Mouse (Mus musculus) gastrocnemius, postnatal 25 days (tissue): ENCODE results near the gene Fanca. TPM values are rescaled to one million over a fixed set of nuclear protein-coding genes. Genes with fewer than 3 reads are reported as not detected.
"Not testable (repeated sequence)": the region's sequence is repeated elsewhere in the genome, so short reads cannot be mapped to it uniquely, and the experiment has no call there.

Experiments used
- DNase-seq: peaks from one replicate; pipeline ENCODE4 v3.0.0; 2022
- total RNA-seq, 2 experiments: library from RNA; stranded (reverse); gene quantifications; 1 replicate in 1 of 2; 2 replicates in 1 of 2; pipeline ENCODE4 v1.2.3; 2021

Fanca gene
- total RNA-seq, 2 experiments from 2014 or later, result 0.51 to 1.3 TPM

- no peak for DNase-seq
These were observed 47.2 kb downstream of the Fanca start for GRCm38 (mm10) chr8:123271147-123271546.

- no peak for DNase-seq
These were observed 50.3 kb downstream of the Fanca start for GRCm38 (mm10) chr8:123267926-123268656.

DNA sequence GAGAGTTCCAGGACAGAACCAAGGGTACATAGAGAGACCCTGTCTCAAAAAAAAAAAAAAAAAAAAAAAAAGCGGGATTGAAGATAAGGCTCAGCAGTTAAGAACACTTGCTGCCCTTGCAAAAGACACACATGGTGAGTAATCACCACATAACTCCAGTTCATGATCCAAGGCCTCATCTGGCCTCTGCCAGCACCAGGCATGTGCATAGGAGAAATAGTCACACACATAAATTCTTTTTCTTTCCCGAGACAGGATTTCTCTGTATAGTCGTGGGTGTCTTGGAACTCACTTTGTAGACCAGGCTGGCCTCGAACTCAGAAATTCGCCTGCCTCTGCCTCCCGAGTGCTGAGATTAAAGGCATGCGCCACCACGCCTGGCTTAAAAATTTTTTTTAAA is 60.8 kb downstream of the Fanca start:
- DNase-seq, result not testable (repeated sequence)

- no peak for DNase-seq
These were observed 61.3 kb downstream of the Fanca start for GRCm38 (mm10) chr8:123257114-123257513.

DNA sequence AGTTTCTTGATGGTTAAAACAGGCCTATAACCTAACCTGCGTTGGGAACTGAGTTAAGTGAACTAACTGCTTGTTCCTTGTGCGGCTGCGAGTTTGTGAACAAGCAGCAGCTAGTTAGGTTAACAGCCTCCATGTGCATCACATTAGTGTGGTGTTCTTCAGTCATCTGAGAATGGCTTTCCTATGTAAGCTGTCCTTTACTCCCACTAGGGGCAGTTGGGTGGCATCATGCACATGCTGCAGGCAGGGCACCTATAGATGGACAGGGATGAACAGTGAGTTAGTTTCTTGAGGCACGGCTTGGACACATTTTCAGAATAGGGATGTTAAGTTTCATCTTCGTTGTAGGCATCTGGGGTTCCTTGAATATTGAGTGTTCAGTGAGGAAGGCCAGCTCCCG is 63.2 kb downstream of the Fanca start:
- DNase-seq, result no peak

GRCm38 (mm10) chr8:123254099-123254885 is 64.1 kb downstream of the Fanca start, which contains the start of the genes Zfp276 and Vps9d1:
Gene Zfp276 (plus strand): TSS chr8:123254195.
Gene Vps9d1 (minus strand): TSS chr8:123254348.
- DNase-seq, result peak; percentile 86

GRCm38 (mm10) chr8:123253451-123254098 is 64.8 kb downstream of the Fanca start:
- DNase-seq, result no peak

DNA sequence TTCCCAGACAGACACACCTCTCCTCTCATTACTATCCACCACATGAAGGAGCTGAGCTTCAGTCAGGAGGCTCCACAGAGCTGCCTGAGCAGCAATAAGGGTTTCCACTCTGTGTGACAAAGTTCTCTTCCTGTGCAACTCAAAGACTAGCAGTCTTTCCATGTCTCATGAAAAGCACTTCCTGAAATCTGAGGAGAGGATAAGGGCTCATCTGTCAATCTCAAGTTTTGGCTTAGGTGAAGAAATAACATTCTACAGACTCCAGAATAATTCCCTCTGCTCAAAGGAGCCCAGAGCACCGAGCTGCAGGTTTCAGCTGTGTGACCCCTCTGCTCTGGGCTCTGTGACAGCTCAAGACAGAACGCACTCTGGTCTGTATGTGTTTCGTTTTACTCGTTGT is 65.5 kb downstream of the Fanca start:
- no peak for DNase-seq

GRCm38 (mm10) chr8:123250940-123251339 is 67.4 kb downstream of the Fanca start:
- no peak for DNase-seq

- DNase-seq, result peak; percentile 24
These were observed 69.8 kb downstream of the Fanca start for GRCm38 (mm10) chr8:123248596-123248995.

DNA sequence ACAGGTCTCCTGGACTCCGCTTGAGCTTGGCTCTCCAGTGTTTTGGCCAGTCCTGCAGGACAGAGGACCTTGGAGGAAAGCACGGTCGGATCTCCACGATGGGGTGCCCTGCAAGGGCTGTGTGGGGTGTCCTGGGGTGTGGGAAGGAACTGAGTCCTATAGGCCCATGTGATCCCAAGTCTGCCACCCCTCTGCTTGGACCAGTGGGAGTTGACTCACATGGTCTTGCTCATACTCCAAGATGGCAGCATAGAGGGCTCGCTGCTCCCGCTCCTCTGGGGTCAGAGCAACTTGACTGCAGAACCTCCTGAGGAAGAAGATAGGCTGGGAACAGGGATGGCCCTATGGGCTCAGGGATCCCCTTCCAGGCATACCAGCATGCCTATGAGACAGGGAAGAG is 70.6 kb downstream of the Fanca start:
- DNase-seq, result no peak

GRCm38 (mm10) chr8:123245543-123245942 is 72.8 kb downstream of the Fanca start:
- DNase-seq, result no peak

GRCm38 (mm10) chr8:123244382-123244781 is 74.0 kb downstream of the Fanca start:
- no peak for DNase-seq

- DNase-seq, result no peak
These were observed 75.3 kb downstream of the Fanca start for GRCm38 (mm10) chr8:123243053-123243452.

DNA sequence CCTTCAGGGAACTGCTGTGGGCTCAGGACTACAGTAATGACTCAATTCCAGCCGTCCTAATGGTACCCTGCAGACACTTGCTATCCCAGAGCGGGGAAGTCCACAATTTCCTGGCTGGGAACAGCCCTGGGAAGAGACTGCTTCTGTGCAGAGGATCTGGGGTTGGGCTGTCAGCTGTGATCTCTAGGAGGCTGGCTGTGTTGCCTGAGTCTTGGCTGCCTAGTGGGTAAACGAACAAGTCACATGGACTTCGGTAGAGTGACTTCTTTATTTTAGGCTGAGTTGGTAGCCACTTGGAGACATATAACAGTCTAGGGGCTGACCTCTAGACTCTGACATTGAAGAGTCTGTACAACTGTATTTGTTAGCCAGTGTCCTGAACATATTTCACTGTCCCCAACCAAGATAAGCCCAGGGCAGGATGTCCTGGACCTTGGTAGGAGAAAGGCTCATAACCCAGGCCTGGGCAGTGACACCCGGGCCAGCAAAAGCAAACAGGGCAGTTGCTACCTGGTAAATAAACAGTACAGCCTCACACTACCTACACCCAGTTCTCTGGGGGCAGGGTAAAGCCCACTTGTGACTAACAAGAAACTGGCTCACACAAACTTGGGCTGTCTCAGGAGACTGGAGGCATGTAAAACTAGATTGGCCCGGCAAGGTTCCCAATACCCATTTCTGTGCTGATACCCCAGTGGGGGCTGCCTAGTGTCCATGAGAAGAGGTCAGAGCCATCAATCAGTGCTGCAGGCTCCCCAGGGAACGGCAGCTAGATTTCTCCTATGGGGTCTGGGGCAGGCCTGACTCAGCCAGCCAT is 76.1 kb downstream of the Fanca start:
- DNase-seq, result no peak

DNA sequence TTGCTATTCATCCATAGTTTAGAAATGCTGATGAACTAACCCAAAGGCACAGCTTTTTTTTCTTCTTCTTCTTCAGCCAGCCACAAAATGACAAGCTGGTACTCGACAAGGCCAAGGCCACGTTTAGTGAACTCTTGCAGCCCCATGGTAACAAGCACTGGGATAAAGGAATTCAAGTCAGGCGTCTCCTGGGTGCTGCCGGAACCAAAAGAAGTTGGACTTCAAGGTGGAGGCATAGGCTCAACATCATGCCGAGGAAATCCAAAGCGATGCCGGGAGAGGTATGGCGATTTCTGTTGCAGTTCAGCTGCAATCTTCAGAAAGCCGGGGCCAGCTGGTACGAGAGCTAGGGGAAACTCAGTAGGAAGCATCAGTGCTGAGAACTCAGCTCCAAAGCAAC is 79.0 kb downstream of the Fanca start:
- no peak for DNase-seq

DNA sequence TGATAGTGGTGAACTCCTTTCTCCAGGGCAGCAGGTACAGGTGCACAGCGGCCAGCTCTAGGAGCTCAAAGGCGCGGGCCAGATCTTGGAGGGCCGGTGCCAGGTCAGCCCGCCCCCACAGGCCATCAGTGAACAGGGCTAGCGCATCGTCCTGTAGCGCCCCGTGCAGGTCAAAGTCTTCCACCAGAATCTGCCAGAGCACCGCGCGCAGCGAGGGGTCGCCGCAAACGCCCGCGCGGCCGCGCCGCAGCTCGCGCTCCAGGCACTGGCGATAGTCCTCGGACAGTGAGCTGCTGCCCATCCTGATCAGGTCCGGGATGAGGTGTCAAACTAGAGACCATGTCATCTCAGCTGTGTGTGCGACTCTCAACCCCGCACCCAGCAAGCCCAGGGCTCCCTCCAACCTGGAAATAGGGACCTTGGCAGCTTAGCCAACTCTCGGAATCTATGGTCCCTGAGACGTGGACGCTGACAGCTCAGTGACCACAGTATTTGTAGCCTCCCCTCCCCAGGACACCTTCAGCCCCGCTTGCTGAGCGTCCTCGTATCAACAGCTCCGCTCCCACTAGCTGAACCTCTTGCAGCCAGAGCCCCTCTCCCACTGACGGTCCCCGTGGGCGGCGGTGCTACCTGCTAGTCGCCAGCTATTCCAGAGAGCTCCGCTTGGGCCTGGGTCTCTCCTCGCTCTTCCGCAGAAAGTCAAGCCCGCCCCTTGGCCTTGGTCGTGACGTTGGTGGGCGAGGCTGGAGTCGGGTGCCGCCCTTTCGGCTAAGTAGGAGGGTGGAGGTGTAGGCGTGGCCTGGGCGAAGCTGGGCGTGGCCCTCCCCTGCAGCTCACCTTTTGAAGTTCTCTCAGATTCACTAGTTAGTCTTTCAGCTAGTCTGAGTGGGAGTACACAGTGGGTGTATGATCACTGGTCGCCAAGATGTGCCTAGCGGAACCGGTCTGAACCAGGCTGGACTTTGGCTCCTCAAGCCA is 82.6 kb downstream of the Fanca start, which contains the start of gene Spata2l:
Spata2l (minus strand) TSS at position 714 of the 978 bp plus-strand sequence.
- peak; percentile 82 for DNase-seq

- no peak for DNase-seq
These were observed 83.4 kb downstream of the Fanca start for GRCm38 (mm10) chr8:123234918-123235519.

- no peak for DNase-seq
These were observed 84.6 kb downstream of the Fanca start for GRCm38 (mm10) chr8:123233760-123234159.

DNA sequence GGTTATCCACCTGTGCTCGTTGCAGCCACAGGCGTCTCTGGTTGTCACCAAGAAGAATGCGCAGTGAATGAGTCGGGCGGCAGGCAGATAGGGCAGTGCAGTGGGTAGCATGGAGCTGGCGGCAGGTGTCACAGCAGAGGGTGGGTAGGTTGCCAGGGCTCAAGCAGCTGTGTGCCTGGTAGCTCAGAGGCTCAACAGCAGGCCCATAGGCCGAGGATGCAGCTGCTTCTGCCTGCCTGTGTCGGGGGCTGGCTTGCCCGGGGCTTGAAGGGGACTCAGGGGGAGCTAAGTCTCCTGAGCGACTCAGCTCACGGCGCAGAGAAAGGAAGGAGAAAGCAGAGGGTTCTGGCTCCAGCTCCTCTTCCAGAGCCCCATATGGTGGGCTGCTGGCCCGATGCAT is 85.1 kb downstream of the Fanca start:
- no peak for DNase-seq
